Comparison of ENCODE assay signal across 8 mouse cellular contexts in the genomic region with DNA sequence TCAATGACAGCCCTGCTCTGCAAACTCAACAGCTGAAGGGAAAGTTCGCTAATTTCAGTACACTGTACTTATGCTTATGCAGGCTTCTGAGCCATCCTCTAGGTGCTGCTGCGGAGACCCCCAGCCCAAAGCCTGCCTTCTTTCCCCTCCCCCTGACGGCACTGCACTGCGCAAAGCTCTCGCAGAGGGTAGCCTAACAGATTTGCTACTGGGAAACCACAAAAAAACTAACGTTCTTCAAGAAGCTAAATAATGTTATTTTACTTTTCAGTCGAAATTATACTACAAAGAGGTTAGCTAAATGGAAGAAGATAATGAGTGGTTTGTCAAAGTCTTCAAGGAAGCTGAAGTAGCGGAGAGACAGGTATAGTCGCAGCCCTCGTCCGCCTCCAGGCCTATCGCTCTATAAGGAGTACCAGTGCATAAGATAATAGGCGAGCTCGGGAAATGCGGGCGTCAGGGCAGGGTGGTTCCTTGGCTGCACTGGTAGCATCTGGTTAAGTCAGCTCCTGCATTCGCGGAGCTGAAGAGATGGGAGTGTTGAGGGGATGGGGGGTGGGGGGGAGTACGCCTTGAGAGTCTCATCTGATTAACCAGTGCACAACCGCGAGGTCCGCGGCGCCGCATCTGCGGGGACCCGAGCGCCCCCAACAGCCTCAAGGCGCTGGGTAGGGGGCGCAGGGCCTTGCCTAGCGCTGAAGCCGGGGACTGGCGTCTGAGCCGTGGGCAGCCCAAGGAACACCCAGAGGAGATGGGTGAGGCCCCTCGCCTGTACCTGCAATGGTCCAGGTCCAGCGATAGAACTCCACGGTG. TPM values are rescaled to one million over a fixed set of nuclear protein-coding genes. Genes with fewer than 3 reads are reported as not detected.
DNase-seq lines count a peak whose midpoint lies in the region; ATAC-seq and TF ChIP-seq lines count a peak whose summit lies in the region.

No protein-coding gene starts in this region.

- DNase-seq in frontal cortex, postnatal 25 days (ENCODE audit: low spot score in 2 of 2): no peak
- DNase-seq in thymus, postnatal 0 days (ENCODE audit: low spot score): peak; percentile 8
- no peak for DNase-seq in thymus, adult 18-20 months
- DNase-seq in forebrain, postnatal 0 days: peak; percentile 84
- peak; percentile 31 to 62 for DNase-seq in left cerebral cortex, postnatal 10 days (ENCODE audit: extremely low spot score in 1 of 2, low spot score in 2 of 2)
- no peak for DNase-seq in gastrocnemius, adult 18-20 months (ENCODE audit: low spot score)

- H3K27ac ChIP-seq in forebrain, postnatal 0 days (ENCODE audit: low read depth, low read length): peak overlapping the region; percentile 96

- H3K79me2 ChIP-seq in myocyte (ENCODE audit: control insufficient read depth, insufficient read depth): no peaks in the 10 kb centered on the region

- peak overlapping the region; percentile 46 for H3ac ChIP-seq in myocyte (ENCODE audit: control insufficient read depth, insufficient read length)

- TF ChIP-seq POLR2A in myocyte (IDR thresholded peaks at IDR 0.05; ENCODE audit: insufficient read length, low read depth): no peak

- H3K9ac ChIP-seq in forebrain, postnatal 0 days: peak overlapping the region; percentile 98

- intact Hi-C loops in left cerebral cortex, postnatal 10 days (cut with DNase I): loop anchor here (5.0 kb wide), 1 partner anchor 102 kb away; no protein-coding TSS in a partner anchor

- H3K4me3 ChIP-seq in forebrain, postnatal 0 days (ENCODE audit: low read depth, low read length): peak overlapping the region; percentile 88
- H3K4me3 ChIP-seq in myocyte: peak overlapping the region; percentile 26

- no peaks in the 10 kb centered on the region for H3K9me3 ChIP-seq in forebrain, postnatal 0 days (ENCODE audit: low read length)

- WGBS in forebrain, postnatal 0 days: under 1% methylated on average over 37 of the region's 37 CpGs

- no peaks in the 10 kb centered on the region for H3K27me3 ChIP-seq in forebrain, postnatal 0 days (ENCODE audit: insufficient read depth, low read length)
- H3K27me3 ChIP-seq in myocyte (ENCODE audit: control insufficient read depth, insufficient read depth, insufficient read length): peaks cover 3% of the 10 kb centered on the region

- TF ChIP-seq CTCF in forebrain, postnatal 0 days (IDR thresholded peaks at IDR 0.05; ENCODE audit: low read depth): peak; percentile 73

- peaks cover 4% of the 10 kb centered on the region; the same call in 1 of the 2 replicates for H3K4me1 ChIP-seq in forebrain, postnatal 0 days (ENCODE audit: insufficient read depth)

- no peaks in the 10 kb centered on the region for H3K36me3 ChIP-seq in forebrain, postnatal 0 days (ENCODE audit: insufficient read depth)
- H3K36me3 ChIP-seq in myocyte (ENCODE audit: control insufficient read depth, insufficient read depth): no peaks in the 10 kb centered on the region

- ATAC-seq in frontal cortex, adult (ENCODE audit: low TSS enrichment): peak; percentile 34
- peak; percentile 93 for ATAC-seq in forebrain, postnatal 0 days

- peak overlapping the region; percentile 72 for H3K4me2 ChIP-seq in forebrain, postnatal 0 days (ENCODE audit: low read depth)
- H3K4me2 ChIP-seq in myocyte (ENCODE audit: low read depth): peak overlapping the region; percentile 87

TF ChIP-seq in myocyte, 11 proteins besides CTCF, POLR2A, EP300 and RAD21:
- no peak for TF ChIP-seq E2F4 (IDR thresholded peaks at IDR 0.05; ENCODE audit: insufficient read depth)
- TF ChIP-seq USF1 (IDR thresholded peaks at IDR 0.05; ENCODE audit: low read depth): no peak
- no peak for TF ChIP-seq MYOG (IDR thresholded peaks at IDR 0.05; ENCODE audit: control insufficient read depth in 1 of 3, insufficient read depth in 1 of 3, insufficient read length in 2 of 3, low read depth in 2 of 3)
- TF ChIP-seq MYOD1 (IDR thresholded peaks at IDR 0.05; ENCODE audit: control insufficient read depth in 1 of 3, insufficient read length in 2 of 3, low read depth in 2 of 3): no peak
- no peak for TF ChIP-seq TCF3 (IDR thresholded peaks at IDR 0.05; ENCODE audit: insufficient read length, low read depth)
- TF ChIP-seq REST (IDR thresholded peaks at IDR 0.05; ENCODE audit: insufficient read depth, insufficient read length): no peak
- no peak for TF ChIP-seq TCF12 (IDR thresholded peaks at IDR 0.05; ENCODE audit: insufficient read depth, poor library complexity, severe bottlenecking)
- TF ChIP-seq CEBPB (IDR thresholded peaks at IDR 0.05; ENCODE audit: insufficient read depth, poor library complexity, severe bottlenecking): no peak
- no peak for TF ChIP-seq MAX (IDR thresholded peaks at IDR 0.05; ENCODE audit: low read depth)
- no peak for TF ChIP-seq POLR2AphosphoS2 (IDR thresholded peaks at IDR 0.05; ENCODE audit: insufficient read length, low read depth)
- no peak for TF ChIP-seq SRF (IDR thresholded peaks at IDR 0.05; ENCODE audit: control insufficient read depth, insufficient read length, low read depth)

RNA-seq across cellular contexts. Expression of gene Elovl4, which starts 0.7 kb away (rescaled TPM):
- polyA plus RNA-seq in thymus, postnatal 0 days (2015; fragmentation: Nextera tagmentation; extraction: Ambion mirVana): 1.4 and 2.1 TPM in 2 replicates
- total RNA-seq in forebrain, postnatal 0 days (2014; rRNA removed): 57.8 and 75.6 TPM in 2 replicates
- 112 and 123 TPM in 2 replicates for polyA plus RNA-seq in forebrain, postnatal 0 days (2015; fragmentation: Nextera tagmentation; extraction: Ambion mirVana)
- 10 to 100 TPM; 93.5 to 97.4 TPM for total RNA-seq in left cerebral cortex, postnatal 10 days (2021)
- 1.3 TPM for polyA plus RNA-seq in myocyte (2012; fragmentation: generic; extraction: Trizol)
- under 1 TPM in 1 of 2 experiments, not detected in 1; 0.26 TPM for total RNA-seq in gastrocnemius, adult 18-20 months (2021)

RNA-seq across cellular contexts. Expression of gene Ttk, which starts 29.1 kb away (rescaled TPM):
- 20.9 and 21.6 TPM in 2 replicates for polyA plus RNA-seq in thymus, postnatal 0 days (2015; fragmentation: Nextera tagmentation; extraction: Ambion mirVana)
- 3.2 and 3.5 TPM in 2 replicates for total RNA-seq in forebrain, postnatal 0 days (2014; rRNA removed)
- 2.8 TPM in 2 replicates for polyA plus RNA-seq in forebrain, postnatal 0 days (2015; fragmentation: Nextera tagmentation; extraction: Ambion mirVana)
- total RNA-seq in left cerebral cortex, postnatal 10 days (2021): 1 to 10 TPM; 1.2 to 1.6 TPM
- 3.0 TPM for polyA plus RNA-seq in myocyte (2012; fragmentation: generic; extraction: Trizol)
- total RNA-seq in gastrocnemius, adult 18-20 months (2021): under 1 TPM in 1 of 2 experiments, not detected in 1; 0.14 TPM

Comparison
In these comparisons a context has a peak if more than half of its experiments do, and no peak if none do; other contexts are left out.
1. DNase-seq: peak in thymus, postnatal 0 days (single experiment), forebrain, postnatal 0 days (single experiment) and left cerebral cortex, postnatal 10 days (2 of 2); none in frontal cortex, postnatal 25 days (0 of 2), thymus, adult 18-20 months (0 of 2) and gastrocnemius, adult 18-20 months (single experiment).
2. RNA of gene Elovl4, which starts 0.7 kb away (total RNA-seq): 93.5 to 97.4 TPM in left cerebral cortex, postnatal 10 days and 57.8 to 75.6 TPM in forebrain, postnatal 0 days; 0.26 TPM in gastrocnemius, adult 18-20 months; every median in the first group is over 10 times any median in the second.